Mouse (Mus musculus): ENCODE measurements around the gene Uck2.

Uck2 gene

GRCm38 (mm10) chr1:167249881-167250280 is 35.2 kb downstream of the Uck2 start:
- DNase-seq = no peak

- no peak for DNase-seq
Measured at GRCm38 (mm10) chr1:167249252-167249651, 35.9 kb downstream of the Uck2 start.

- DNase-seq = no peak
Measured at GRCm38 (mm10) chr1:167247886-167248285, 37.2 kb downstream of the Uck2 start.

- DNase-seq = peak; percentile 80
Measured at GRCm38 (mm10) chr1:167246976-167247375, 38.1 kb downstream of the Uck2 start.

GRCm38 (mm10) chr1:167246275-167246674 is 38.8 kb downstream of the Uck2 start:
- no peak for DNase-seq

GRCm38 (mm10) chr1:167245180-167245641 is 39.9 kb downstream of the Uck2 start:
- DNase-seq = peak; percentile 34

GRCm38 (mm10) chr1:167242191-167242681 is 42.9 kb downstream of the Uck2 start:
- no peak for DNase-seq

- no peak for DNase-seq
Measured at GRCm38 (mm10) chr1:167241487-167241886, 43.6 kb downstream of the Uck2 start.

GRCm38 (mm10) chr1:167240361-167240760 is 44.8 kb downstream of the Uck2 start:
- DNase-seq = no peak

- DNase-seq = no peak
Measured at GRCm38 (mm10) chr1:167239916-167240315, 45.2 kb downstream of the Uck2 start.

- no peak for DNase-seq
Measured at GRCm38 (mm10) chr1:167237798-167238197, 47.3 kb downstream of the Uck2 start.

GRCm38 (mm10) chr1:167236790-167237189 is 48.3 kb downstream of the Uck2 start:
- no peak for DNase-seq

- no peak for DNase-seq
Measured at GRCm38 (mm10) chr1:167234344-167234743, 50.8 kb downstream of the Uck2 start.

GRCm38 (mm10) chr1:167232918-167233317 is 52.2 kb downstream of the Uck2 start:
- DNase-seq = no peak

- DNase-seq = no peak
Measured at GRCm38 (mm10) chr1:167231612-167232283, 53.4 kb downstream of the Uck2 start.

- DNase-seq = no peak
Measured at GRCm38 (mm10) chr1:167230930-167231611, 54.0 kb downstream of the Uck2 start.

GRCm38 (mm10) chr1:167222382-167223010 is 62.6 kb downstream of the Uck2 start:
- DNase-seq = no peak

- peak; percentile 86 for DNase-seq
Measured at GRCm38 (mm10) chr1:167220303-167221174, 64.6 kb downstream of the Uck2 start.

- no peak for DNase-seq
Measured at GRCm38 (mm10) chr1:167215460-167215859, 69.7 kb downstream of the Uck2 start.

GRCm38 (mm10) chr1:167212710-167213109 is 72.4 kb downstream of the Uck2 start:
- DNase-seq = no peak

- peak; percentile 60 for DNase-seq
Measured at GRCm38 (mm10) chr1:167211979-167212614, 73.0 kb downstream of the Uck2 start.

- no peak for DNase-seq
Measured at GRCm38 (mm10) chr1:167208816-167209215, 76.3 kb downstream of the Uck2 start.

Measured in kidney, postnatal 14 days (tissue).